Mouse (Mus musculus) hindbrain, embryonic 10.5 days (tissue): ENCODE measurements at regions not wholly inside any gene's neighbourhood (a gene's known extent, or its start where the extent isn't known, plus 50 kb on each side); places are given as distances from the start of the nearest gene placed in this dataset.

Experiments used
- DNase-seq: peaks from one replicate; pipeline ENCODE4 v3.0.0-alpha.2; 2017; ENCODE audit warnings: low spot score
- H3K27ac ChIP-seq: fragments of 300-500 bp; sonication (generic); 2 replicates; pipeline ENCODE4 v1.5.1; 2016; ENCODE audit warnings: mild to moderate bottlenecking, moderate library complexity
- H3K27me3 ChIP-seq: fragments of 300-500 bp; sonication (generic); 2 replicates; pipeline ENCODE4 v1.6.1; 2016; ENCODE audit warnings: mild to moderate bottlenecking; ENCODE audit not compliant: poor library complexity, insufficient read depth, severe bottlenecking
- H3K36me3 ChIP-seq: fragments of 300-500 bp; sonication (generic); 2 replicates; pipeline ENCODE4 v1.6.1; 2016; ENCODE audit warnings: mild to moderate bottlenecking, moderate library complexity
- H3K4me1 ChIP-seq: fragments of 300-500 bp; sonication (generic); replicated peaks from 2 replicates; pipeline ENCODE4 v1.6.1; 2016; ENCODE audit warnings: mild to moderate bottlenecking
- H3K4me3 ChIP-seq: fragments of 300-500 bp; sonication (generic); 2 replicates; pipeline ENCODE4 v1.5.1; 2016; ENCODE audit warnings: mild to moderate bottlenecking, moderate library complexity
- H3K9me3 ChIP-seq: fragments of 300-500 bp; sonication (generic); 2 replicates; pipeline ENCODE4 v1.6.1; 2016; ENCODE audit warnings: mild to moderate bottlenecking, moderate library complexity
- WGBS: fragments of 180-500 bp; shearing (Covaris S2); methylation state at CpG from one replicate; pipeline ENCODE4 v1.1.7; 2016; 5-methylcytosine and 5-hydroxymethylcytosine counted together

GRCm38 (mm10) chr15:5414401-5414800, 170.4 kb upstream of the Ptger4 start:
- H3K36me3 ChIP-seq, result no peaks in the 10 kb centered on the region
- no peaks in the 10 kb centered on the region for H3K27me3 ChIP-seq
- H3K27ac ChIP-seq, result no peak overlapping the region
- H3K4me1 ChIP-seq, result no peaks in the 10 kb centered on the region
- DNase-seq, result no peak
- H3K4me3 ChIP-seq, result no peak overlapping the region
- WGBS, result 97% methylated on average over 5 of the region's 5 CpGs
- H3K9me3 ChIP-seq, result no peaks in the 10 kb centered on the region

GRCm38 (mm10) chr15:5416031-5416430, 172.0 kb upstream of the Ptger4 start:
- 91% methylated on average over 3 of the region's 3 CpGs for WGBS
- H3K27ac ChIP-seq, result no peak overlapping the region
- H3K9me3 ChIP-seq, result no peaks in the 10 kb centered on the region
- no peaks in the 10 kb centered on the region for H3K4me1 ChIP-seq
- no peaks in the 10 kb centered on the region for H3K27me3 ChIP-seq
- no peak overlapping the region for H3K4me3 ChIP-seq
- no peaks in the 10 kb centered on the region for H3K36me3 ChIP-seq
- no peak for DNase-seq

GRCm38 (mm10) chr15:5426641-5427040, 182.7 kb upstream of the Ptger4 start:
- no peaks in the 10 kb centered on the region for H3K36me3 ChIP-seq
- H3K9me3 ChIP-seq, result no peaks in the 10 kb centered on the region
- DNase-seq, result no peak
- H3K4me1 ChIP-seq, result no peaks in the 10 kb centered on the region
- no peak overlapping the region for H3K4me3 ChIP-seq
- no peak overlapping the region for H3K27ac ChIP-seq
- H3K27me3 ChIP-seq, result no peaks in the 10 kb centered on the region
- WGBS, result 86% methylated on average over 3 of the region's 3 CpGs

- WGBS, result 91% methylated on average over 7 of the region's 7 CpGs
- H3K4me1 ChIP-seq, result no peaks in the 10 kb centered on the region
Observed at GRCm38 (mm10) chr15:5427319-5428048, 183.5 kb upstream of the Ptger4 start.

GRCm38 (mm10) chr15:5432018-5432417, 188.0 kb upstream of the Ptger4 start:
- no peaks in the 10 kb centered on the region for H3K9me3 ChIP-seq
- H3K4me3 ChIP-seq, result no peak overlapping the region
- WGBS, result 91% methylated on average over 2 of the region's 2 CpGs
- no peak for DNase-seq
- no peaks in the 10 kb centered on the region for H3K27me3 ChIP-seq
- H3K36me3 ChIP-seq, result no peaks in the 10 kb centered on the region
- H3K4me1 ChIP-seq, result no peaks in the 10 kb centered on the region
- no peak overlapping the region for H3K27ac ChIP-seq

More at GRCm38 (mm10) chr15:5427319-5428048, 183.5 kb upstream of the Ptger4 start:
- Histone ChIP-seq H3K9me3 (no peaks in the 10 kb centered on the region), H3K4me3 (no peak overlapping the region), H3K36me3 (no peaks in the 10 kb centered on the region), H3K27ac (no peak overlapping the region), H3K27me3 (no peaks in the 10 kb centered on the region)
- DNase-seq, result no peak

GRCm38 (mm10) chr15:5437020-5437419, 193.0 kb upstream of the Ptger4 start:
- no peak for DNase-seq
- no peak overlapping the region for H3K4me3 ChIP-seq
- H3K4me1 ChIP-seq, result no peaks in the 10 kb centered on the region
- no peaks in the 10 kb centered on the region for H3K9me3 ChIP-seq
- WGBS, result 84% methylated on average over 1 of the region's 1 CpGs
- H3K27me3 ChIP-seq, result no peaks in the 10 kb centered on the region
- H3K36me3 ChIP-seq, result no peaks in the 10 kb centered on the region
- H3K27ac ChIP-seq, result no peak overlapping the region

- no peaks in the 10 kb centered on the region for H3K9me3 ChIP-seq
- no peak for DNase-seq
- H3K4me3 ChIP-seq, result no peak overlapping the region
- 89% methylated on average over 9 of the region's 9 CpGs for WGBS
- H3K27me3 ChIP-seq, result no peaks in the 10 kb centered on the region
- H3K36me3 ChIP-seq, result no peaks in the 10 kb centered on the region
- no peaks in the 10 kb centered on the region for H3K4me1 ChIP-seq
- no peak overlapping the region for H3K27ac ChIP-seq
Observed at GRCm38 (mm10) chr15:5446040-5446755, 202.2 kb upstream of the Ptger4 start.

- Histone ChIP-seq H3K27ac (no peak overlapping the region), H3K4me1 (no peaks in the 10 kb centered on the region), H3K36me3 (no peaks in the 10 kb centered on the region), H3K9me3 (no peaks in the 10 kb centered on the region), H3K27me3 (no peaks in the 10 kb centered on the region), H3K4me3 (no peak overlapping the region)
- WGBS, result 74% methylated on average over 4 of the region's 4 CpGs
- no peak for DNase-seq
Observed at GRCm38 (mm10) chr15:5446756-5447314, 202.8 kb upstream of the Ptger4 start.

- no peak overlapping the region for H3K4me3 ChIP-seq
- no peaks in the 10 kb centered on the region for H3K9me3 ChIP-seq
- H3K27me3 ChIP-seq, result no peaks in the 10 kb centered on the region
- H3K27ac ChIP-seq, result no peak overlapping the region
- DNase-seq, result no peak
- 89% methylated on average over 2 of the region's 2 CpGs for WGBS
- no peaks in the 10 kb centered on the region for H3K4me1 ChIP-seq
- no peaks in the 10 kb centered on the region for H3K36me3 ChIP-seq
Observed at GRCm38 (mm10) chr15:5447707-5448496, 203.9 kb upstream of the Ptger4 start.

- no peak overlapping the region for H3K4me3 ChIP-seq
- 94% methylated on average over 3 of the region's 3 CpGs for WGBS
- H3K36me3 ChIP-seq, result no peaks in the 10 kb centered on the region
- H3K4me1 ChIP-seq, result no peaks in the 10 kb centered on the region
- no peaks in the 10 kb centered on the region for H3K27me3 ChIP-seq
- DNase-seq, result no peak
- H3K9me3 ChIP-seq, result no peaks in the 10 kb centered on the region
- no peak overlapping the region for H3K27ac ChIP-seq
Observed at GRCm38 (mm10) chr15:5459083-5459482, 215.1 kb upstream of the Ptger4 start.

- Histone ChIP-seq H3K36me3 (no peaks in the 10 kb centered on the region), H3K9me3 (no peaks in the 10 kb centered on the region), H3K4me1 (no peaks in the 10 kb centered on the region), H3K27me3 (no peaks in the 10 kb centered on the region), H3K27ac (no peak overlapping the region), H3K4me3 (no peak overlapping the region)
- 90% methylated on average over 4 of the region's 4 CpGs for WGBS
- no peak for DNase-seq
Observed at GRCm38 (mm10) chr15:5459580-5459979, 215.6 kb upstream of the Ptger4 start.

GRCm38 (mm10) chr15:5462651-5463050, 218.7 kb upstream of the Ptger4 start:
- no peak for DNase-seq
- 89% methylated on average over 3 of the region's 3 CpGs for WGBS

More at GRCm38 (mm10) chr15:5462651-5463050, 218.7 kb upstream of the Ptger4 start:
- no peaks in the 10 kb centered on the region for H3K9me3 ChIP-seq
- H3K36me3 ChIP-seq, result no peaks in the 10 kb centered on the region
- H3K4me3 ChIP-seq, result no peak overlapping the region
- H3K4me1 ChIP-seq, result no peaks in the 10 kb centered on the region
- H3K27ac ChIP-seq, result no peak overlapping the region
- no peaks in the 10 kb centered on the region for H3K27me3 ChIP-seq
